Mouse (Mus musculus): Measurements from ENCODE around the gene Pik3r5.

GRCm38 (mm10) chr11:68442346-68442745 lies 10.4 kb downstream of the Pik3r5 start:
- TF ChIP-seq EP300 (IDR thresholded peaks at IDR 0.05; ENCODE audit: low read depth), result no peak
- no peak for TF ChIP-seq CTCF (IDR thresholded peaks at IDR 0.05; ENCODE audit: low read depth)

Measured in liver, postnatal 0 days (tissue).